Mouse (Mus musculus) left cerebral cortex, postnatal 10 days (tissue): ENCODE results near the gene C1qbp. TPM values are rescaled to one million over a fixed set of nuclear protein-coding genes. Genes with fewer than 3 reads are reported as not detected.

Experiments used
- total RNA-seq, 2 experiments: library from RNA; stranded (reverse); gene quantifications; 2 replicates each; pipeline ENCODE4 v1.2.3; 2021

Gene C1qbp
- total RNA-seq, 2 experiments from 2014 or later: 108 to 114 TPM

Other genes with a start within 250 kb of the C1qbp start
- 10 to 100 TPM; 13.8 to 15.8 TPM for gene Zfp3, start 218.8 kb downstream of the C1qbp start, total RNA-seq
- not detected for gene Scimp, start 170.4 kb downstream of the C1qbp start, total RNA-seq
- 100 to 1,000 TPM; 113 to 115 TPM for gene Rabep1, start 138.2 kb downstream of the C1qbp start, total RNA-seq
- gene Nup88, start 13.1 kb downstream of the C1qbp start, total RNA-seq: 10 to 100 TPM; 59.3 to 63.9 TPM
- 10 to 100 TPM; 39.2 to 45.9 TPM for gene Rpain, start 12.8 kb downstream of the C1qbp start, total RNA-seq
- 10 to 100 TPM; 18.8 to 21.9 TPM for gene Dhx33, start 21.4 kb upstream of the C1qbp start, total RNA-seq
- gene Mis12, start 36.6 kb upstream of the C1qbp start, total RNA-seq: 10 to 100 TPM; 10.3 to 12.3 TPM
- 10 to 100 TPM; 23.1 to 23.5 TPM for gene Derl2, start 36.8 kb upstream of the C1qbp start, total RNA-seq
- gene 6330403K07Rik, start 50.5 kb upstream of the C1qbp start, total RNA-seq: 100 to 1,000 TPM; 166 to 173 TPM
- gene Nlrp1a, start 161.7 kb upstream of the C1qbp start, total RNA-seq: under 1 TPM; 0.54 to 0.71 TPM
- under 1 TPM; 0.10 to 0.11 TPM for gene Nlrp1b, start 247.7 kb upstream of the C1qbp start, total RNA-seq